Mouse (Mus musculus): ENCODE results near the gene Usp39. TPM values are rescaled to one million over a fixed set of nuclear protein-coding genes. Genes with fewer than 3 reads are reported as not detected.
A peak's percentile ranks its signal among the peaks of the same experiment; 100 is the strongest.

Usp39 gene
- polyA plus RNA-seq (2012; rRNA removed), result 31.5 and 33.4 TPM in 2 replicates

DNA sequence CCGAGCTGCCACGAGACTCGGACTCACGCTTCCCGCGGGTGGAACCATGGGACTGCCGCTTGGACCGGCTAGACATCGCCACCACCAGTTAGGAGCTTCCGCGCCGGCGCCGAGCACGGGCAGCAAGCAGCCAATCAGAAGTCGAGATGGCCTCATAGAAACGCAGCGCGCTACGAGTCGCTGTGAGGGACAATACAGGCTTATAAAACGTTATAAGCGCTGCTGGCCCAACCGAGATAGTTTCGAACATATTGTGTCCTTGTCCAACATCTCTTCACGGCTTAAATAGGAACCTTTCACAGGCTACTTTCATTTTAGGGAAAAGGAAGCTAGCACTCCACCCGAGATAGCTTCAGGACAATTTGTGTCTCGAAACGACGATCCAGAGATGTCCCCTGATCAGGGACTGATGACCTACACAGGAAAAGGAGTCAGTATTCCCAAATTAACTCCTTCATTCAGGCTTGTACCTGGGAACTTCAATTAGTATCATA is at the start of gene Usp39:
TSS of gene Usp39 (minus strand) at position 111 of the 494 bp plus-strand sequence.
- TF ChIP-seq POLR2A (IDR thresholded peaks at IDR 0.05; ENCODE audit: extremely low read depth, insufficient read depth, low read length), result peak; percentile 84
- TF ChIP-seq CTCF (IDR thresholded peaks at IDR 0.05; ENCODE audit: extremely low read depth, insufficient read depth, low read length), result no peak
- Histone ChIP-seq H3K4me3 (ENCODE audit: insufficient read depth, low read length) (peak within 1 kb of the TSS; percentile 54), H3K27ac (ENCODE audit: insufficient read depth, low read length) (0 out of 2 replicates have a peak within 1 kb of the TSS, but pooled peaks have one; percentile 54), H3K4me1 (ENCODE audit: control insufficient read depth, insufficient read depth, low read length) (peaks cover 9% of the 10 kb centered on the region)

DNA sequence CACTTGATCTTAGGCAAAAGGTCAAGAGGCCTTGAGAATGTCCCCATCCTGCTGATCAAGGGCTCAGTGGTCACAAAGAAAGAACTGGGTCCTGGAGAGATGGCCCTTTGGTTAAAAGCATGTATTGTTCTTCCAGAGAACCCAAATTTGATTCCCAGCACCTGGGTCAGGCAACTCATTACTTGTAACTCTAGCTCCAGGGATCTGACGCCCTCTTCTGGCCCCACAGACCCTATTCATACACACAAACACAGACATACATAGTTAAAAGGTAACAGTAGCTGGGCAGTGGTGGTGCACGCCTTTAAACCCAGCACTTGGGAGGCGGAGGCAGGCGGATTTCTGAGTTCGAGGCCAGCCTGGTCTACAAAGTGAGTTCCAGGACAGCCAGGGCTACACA is 47.4 kb upstream of the Usp39 start:
- no peak for TF ChIP-seq POLR2A (IDR thresholded peaks at IDR 0.05; ENCODE audit: extremely low read depth, insufficient read depth, low read length)
- TF ChIP-seq CTCF (IDR thresholded peaks at IDR 0.05; ENCODE audit: extremely low read depth, insufficient read depth, low read length), result no peak
- no peaks in the 10 kb centered on the region for H3K4me1 ChIP-seq (ENCODE audit: control insufficient read depth, insufficient read depth, low read length)
- no peak overlapping the region for H3K27ac ChIP-seq (ENCODE audit: insufficient read depth, low read length)
- H3K4me3 ChIP-seq (ENCODE audit: insufficient read depth, low read length), result no peak overlapping the region

DNA sequence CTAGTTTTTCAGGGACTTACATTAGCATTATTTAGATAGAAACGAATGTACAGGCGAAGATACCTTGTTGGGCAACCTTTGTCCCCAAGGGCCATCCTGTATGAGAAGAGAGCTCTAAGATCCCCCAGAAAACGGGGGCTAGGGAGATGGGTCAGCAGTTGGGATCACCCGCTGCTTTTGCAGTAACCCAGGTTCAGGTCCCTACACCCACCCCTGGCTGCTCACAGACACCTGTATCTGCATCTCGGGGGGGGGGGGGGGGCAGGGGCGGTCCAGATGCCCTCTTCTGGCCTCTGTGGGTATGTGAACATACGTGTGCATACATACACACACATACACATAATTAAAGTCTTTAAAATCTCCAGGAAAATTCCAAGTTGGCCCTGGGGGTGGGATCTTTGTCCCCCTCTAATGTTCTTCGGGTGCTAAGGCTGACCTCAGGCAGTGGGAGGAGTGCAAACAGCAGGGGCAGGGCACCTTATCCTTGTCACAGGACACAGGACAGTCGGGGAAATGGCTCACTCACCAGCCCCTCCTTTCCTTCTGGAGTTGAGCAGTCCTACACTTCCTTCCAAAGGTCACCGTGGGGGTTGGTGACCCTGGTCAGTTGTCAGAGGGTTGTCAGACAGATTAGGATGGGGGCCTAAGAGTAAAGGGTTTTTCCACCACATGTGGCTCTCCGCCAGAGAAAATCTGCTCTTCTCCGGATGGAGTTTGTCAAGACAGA is 46.0 kb upstream of the Usp39 start:
- Histone ChIP-seq H3K27ac (ENCODE audit: insufficient read depth, low read length) (0 out of 2 replicates have a peak overlapping the region, but pooled peaks have one; percentile 57), H3K4me3 (ENCODE audit: insufficient read depth, low read length) (peak overlapping the region; percentile 36; the same call in 1 of the 2 replicates)
- TF ChIP-seq CTCF (IDR thresholded peaks at IDR 0.05; ENCODE audit: extremely low read depth, insufficient read depth, low read length) (no peak), POLR2A (IDR thresholded peaks at IDR 0.05; ENCODE audit: extremely low read depth, insufficient read depth, low read length) (no peak)

DNA sequence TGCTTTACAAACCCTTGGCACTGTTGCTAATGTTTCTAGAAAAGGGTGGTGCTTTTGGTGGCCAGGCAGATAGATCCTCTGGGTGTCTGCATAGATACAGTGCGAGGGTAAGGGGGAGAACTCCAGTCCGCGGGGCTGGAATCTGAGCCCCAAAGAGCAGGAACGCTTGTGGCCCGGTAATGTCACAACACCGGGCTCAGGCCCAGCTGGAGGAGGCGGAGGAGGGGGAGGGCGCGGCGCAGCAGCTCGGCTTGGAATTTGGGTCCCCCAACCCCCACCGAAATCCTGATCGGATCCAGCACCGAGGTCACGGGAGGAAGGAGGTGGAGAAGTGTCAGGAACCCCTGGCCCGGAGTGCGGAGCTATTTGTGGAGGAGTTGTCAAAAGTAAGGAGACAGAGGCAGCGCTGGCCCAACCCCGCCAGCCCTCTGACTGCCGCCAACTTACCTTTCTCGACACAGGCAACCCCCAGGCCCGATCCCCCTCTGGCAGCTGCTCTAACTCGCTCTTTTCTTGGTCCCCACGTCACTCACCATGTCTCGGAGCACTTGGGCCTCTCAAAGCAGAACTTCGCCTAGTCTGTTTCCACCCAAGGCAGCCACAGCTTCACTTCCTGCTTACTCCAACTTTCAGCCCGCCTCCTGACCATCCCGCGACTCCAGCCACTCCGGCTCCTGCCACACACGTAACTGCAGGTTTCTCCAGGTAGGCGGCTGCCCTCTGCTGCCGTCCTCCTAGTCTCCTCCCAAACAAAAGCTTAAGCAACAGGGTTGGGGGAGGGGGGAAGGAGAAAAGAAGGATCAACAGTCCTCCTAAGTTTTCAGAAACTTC is 45.2 kb upstream of the Usp39 start, which contains the start of gene Vamp8:
TSS of gene Vamp8 (minus strand) at position 763 of the 831 bp plus-strand sequence.
- H3K27ac ChIP-seq (ENCODE audit: insufficient read depth, low read length), result peak within 1 kb of the TSS; percentile 57
- no peak for TF ChIP-seq POLR2A (IDR thresholded peaks at IDR 0.05; ENCODE audit: extremely low read depth, insufficient read depth, low read length)
- no peak for TF ChIP-seq CTCF (IDR thresholded peaks at IDR 0.05; ENCODE audit: extremely low read depth, insufficient read depth, low read length)
- H3K4me1 ChIP-seq (ENCODE audit: control insufficient read depth, insufficient read depth, low read length), result no peaks in the 10 kb centered on the region
- peak within 1 kb of the TSS; percentile 36 for H3K4me3 ChIP-seq (ENCODE audit: insufficient read depth, low read length)

More for the DNA sequence above, 46.0 kb upstream of the Usp39 start:
- H3K4me1 ChIP-seq (ENCODE audit: control insufficient read depth, insufficient read depth, low read length), result no peaks in the 10 kb centered on the region

DNA sequence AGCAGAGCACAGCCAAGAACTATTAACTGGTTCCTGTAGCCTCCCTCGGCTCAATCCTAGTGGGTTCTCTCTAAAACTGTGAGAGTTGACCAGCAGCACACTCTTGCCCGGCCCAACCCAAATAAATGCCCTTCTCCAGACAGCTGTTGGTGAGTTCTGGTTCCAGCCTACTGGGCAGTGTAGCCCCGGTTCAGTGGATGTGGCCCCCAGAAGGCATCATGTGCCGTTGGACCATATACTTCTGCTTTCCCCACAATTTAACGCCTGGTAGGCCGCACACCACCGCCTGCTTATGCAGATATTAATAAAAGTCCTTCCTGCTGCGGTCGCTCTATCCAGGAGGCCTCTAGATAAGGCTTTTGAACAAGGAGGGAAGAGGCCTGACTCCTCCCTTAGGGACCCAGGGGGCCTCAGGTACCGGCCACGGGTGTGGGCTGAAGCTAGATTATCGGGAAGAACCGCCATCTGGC is 44.5 kb upstream of the Usp39 start:
- Histone ChIP-seq H3K4me3 (ENCODE audit: insufficient read depth, low read length) (peak overlapping the region; percentile 36), H3K4me1 (ENCODE audit: control insufficient read depth, insufficient read depth, low read length) (no peaks in the 10 kb centered on the region), H3K27ac (ENCODE audit: insufficient read depth, low read length) (peak overlapping the region; percentile 57; the same call in 1 of the 2 replicates)
- TF ChIP-seq POLR2A (IDR thresholded peaks at IDR 0.05; ENCODE audit: extremely low read depth, insufficient read depth, low read length) (no peak), CTCF (IDR thresholded peaks at IDR 0.05; ENCODE audit: extremely low read depth, insufficient read depth, low read length) (no peak)

DNA sequence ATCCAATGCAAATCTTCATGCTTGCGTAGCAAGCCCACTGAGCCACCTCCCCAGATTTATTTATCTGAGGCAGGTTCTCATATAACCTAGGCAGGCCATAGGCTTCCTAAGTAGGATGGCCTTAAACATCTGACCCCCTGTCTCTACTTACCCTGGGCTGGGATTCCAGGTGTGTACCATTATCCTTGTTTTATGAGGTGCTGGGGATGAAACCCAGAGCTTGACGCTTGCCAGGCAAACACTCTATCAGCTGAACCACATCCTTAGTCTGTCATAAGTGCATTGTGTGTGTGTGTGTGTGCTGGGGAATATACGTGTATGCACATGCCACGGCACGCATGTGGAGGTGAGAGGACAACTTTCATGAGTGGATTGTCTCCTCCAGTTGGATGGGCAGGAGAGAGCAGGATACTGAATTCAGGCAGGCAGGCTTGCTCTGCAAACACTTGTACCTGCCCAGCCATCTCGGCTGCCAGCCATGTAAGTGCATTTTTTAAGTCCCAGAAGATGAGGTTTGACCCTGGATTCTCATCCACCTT is 43.9 kb upstream of the Usp39 start:
- TF ChIP-seq CTCF (IDR thresholded peaks at IDR 0.05; ENCODE audit: extremely low read depth, insufficient read depth, low read length) (no peak), POLR2A (IDR thresholded peaks at IDR 0.05; ENCODE audit: extremely low read depth, insufficient read depth, low read length) (no peak)
- no peak overlapping the region for H3K27ac ChIP-seq (ENCODE audit: insufficient read depth, low read length)
- no peaks in the 10 kb centered on the region for H3K4me1 ChIP-seq (ENCODE audit: control insufficient read depth, insufficient read depth, low read length)
- no peak overlapping the region for H3K4me3 ChIP-seq (ENCODE audit: insufficient read depth, low read length)

DNA sequence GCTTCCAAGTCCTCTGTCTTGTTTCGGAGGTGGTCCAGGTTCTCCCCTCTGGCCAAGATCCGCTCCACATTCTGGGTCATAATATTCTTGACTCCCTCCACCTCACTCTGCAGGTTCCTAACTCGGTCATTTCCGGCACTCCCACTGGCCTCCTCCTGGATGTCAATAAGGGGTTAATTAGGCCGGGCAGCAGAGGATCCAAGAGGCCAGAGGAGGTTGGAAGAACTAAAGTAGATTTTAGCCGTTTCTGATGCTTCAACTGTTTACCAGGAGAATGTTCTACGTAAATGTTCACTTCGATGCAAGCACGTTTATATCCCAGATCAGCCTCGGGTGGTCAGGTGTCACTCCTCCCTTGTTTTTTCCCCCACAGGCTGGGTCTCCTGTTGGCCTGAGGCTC is 43.3 kb upstream of the Usp39 start:
- Histone ChIP-seq H3K27ac (ENCODE audit: insufficient read depth, low read length) (no peak overlapping the region), H3K4me3 (ENCODE audit: insufficient read depth, low read length) (no peak overlapping the region)
- TF ChIP-seq CTCF (IDR thresholded peaks at IDR 0.05; ENCODE audit: extremely low read depth, insufficient read depth, low read length), result no peak
- TF ChIP-seq POLR2A (IDR thresholded peaks at IDR 0.05; ENCODE audit: extremely low read depth, insufficient read depth, low read length), result no peak

DNA sequence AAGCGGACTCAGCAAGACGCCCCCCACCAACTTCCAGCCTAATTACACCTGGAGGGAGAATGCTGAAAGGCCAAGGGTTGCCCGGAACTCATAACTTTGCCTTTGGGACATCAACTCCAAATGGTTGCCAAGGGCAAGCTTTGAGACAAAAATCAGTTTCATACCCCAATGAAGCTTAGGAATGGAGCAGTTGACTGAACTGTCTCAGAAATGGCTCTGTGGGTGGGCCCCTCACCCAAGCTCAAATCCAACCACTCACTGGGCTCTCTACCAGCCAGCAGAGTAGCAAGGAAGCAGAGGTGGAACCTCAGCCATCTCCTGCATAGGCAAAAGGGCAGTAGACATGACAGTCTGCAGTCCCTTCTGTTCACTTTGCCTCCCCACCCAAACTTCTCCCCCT is 42.8 kb upstream of the Usp39 start:
- H3K4me1 ChIP-seq (ENCODE audit: control insufficient read depth, insufficient read depth, low read length), result no peaks in the 10 kb centered on the region
- TF ChIP-seq POLR2A (IDR thresholded peaks at IDR 0.05; ENCODE audit: extremely low read depth, insufficient read depth, low read length), result no peak
- TF ChIP-seq CTCF (IDR thresholded peaks at IDR 0.05; ENCODE audit: extremely low read depth, insufficient read depth, low read length), result no peak
- H3K27ac ChIP-seq (ENCODE audit: insufficient read depth, low read length), result no peak overlapping the region
- H3K4me3 ChIP-seq (ENCODE audit: insufficient read depth, low read length), result no peak overlapping the region

More for the DNA sequence above, 43.3 kb upstream of the Usp39 start:
- H3K4me1 ChIP-seq (ENCODE audit: control insufficient read depth, insufficient read depth, low read length), result no peaks in the 10 kb centered on the region

DNA sequence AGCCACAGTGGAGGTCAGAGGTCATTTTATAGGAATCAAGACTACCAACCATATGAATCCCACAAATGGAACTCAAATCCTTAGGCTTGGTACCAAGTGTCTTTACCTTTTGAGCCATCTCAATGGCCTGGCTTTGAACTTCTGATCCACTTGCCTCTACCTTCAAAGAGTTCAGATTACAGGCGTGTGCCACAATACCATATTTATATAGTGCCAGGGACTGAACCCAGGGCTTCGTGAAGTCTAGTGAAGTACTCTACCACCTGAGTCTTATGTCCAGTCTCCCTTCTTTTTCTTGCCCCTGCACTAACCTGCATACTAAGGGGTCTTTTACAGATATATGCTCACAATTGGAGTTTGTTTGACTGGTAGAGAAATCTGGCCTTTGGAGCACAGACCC is 41.6 kb upstream of the Usp39 start:
- H3K27ac ChIP-seq (ENCODE audit: insufficient read depth, low read length), result no peak overlapping the region
- TF ChIP-seq CTCF (IDR thresholded peaks at IDR 0.05; ENCODE audit: extremely low read depth, insufficient read depth, low read length), result no peak
- no peak for TF ChIP-seq POLR2A (IDR thresholded peaks at IDR 0.05; ENCODE audit: extremely low read depth, insufficient read depth, low read length)

More for the DNA sequence above, 41.6 kb upstream of the Usp39 start:
- no peak overlapping the region for H3K4me3 ChIP-seq (ENCODE audit: insufficient read depth, low read length)
- H3K4me1 ChIP-seq (ENCODE audit: control insufficient read depth, insufficient read depth, low read length), result no peaks in the 10 kb centered on the region
